Mouse (Mus musculus): Measurements from ENCODE around the gene Itsn1. TPM values are rescaled to one million over a fixed set of nuclear protein-coding genes. Genes with fewer than 3 reads are reported as not detected.
A peak's percentile ranks its signal among the peaks of the same experiment; 100 is the strongest.

Itsn1 gene
- total RNA-seq, 4 experiments from 2014 or later, result 50.2 to 64.1 (median 53.3) TPM

- DNase-seq (ENCODE audit: low spot score), result no peak
These were observed 82.8 kb downstream of the Itsn1 start for GRCm38 (mm10) chr16:91811876-91812275.

- no peak for DNase-seq (ENCODE audit: low spot score)
These were observed 84.5 kb downstream of the Itsn1 start for GRCm38 (mm10) chr16:91813543-91813942.

GRCm38 (mm10) chr16:91815067-91815466 is 86.0 kb downstream of the Itsn1 start:
- DNase-seq (ENCODE audit: low spot score), result no peak

GRCm38 (mm10) chr16:91820299-91820698 is 91.2 kb downstream of the Itsn1 start:
- DNase-seq (ENCODE audit: low spot score), result peak; percentile 19

- no peak for DNase-seq (ENCODE audit: low spot score)
These were observed 93.2 kb downstream of the Itsn1 start for GRCm38 (mm10) chr16:91822325-91822724.

- no peak for DNase-seq (ENCODE audit: low spot score)
These were observed 93.7 kb downstream of the Itsn1 start for GRCm38 (mm10) chr16:91822759-91823158.

GRCm38 (mm10) chr16:91825774-91826325 is 96.8 kb downstream of the Itsn1 start:
- DNase-seq (ENCODE audit: low spot score), result no peak

- DNase-seq (ENCODE audit: low spot score), result no peak
These were observed 97.8 kb downstream of the Itsn1 start for GRCm38 (mm10) chr16:91826893-91827292.

- no peak for DNase-seq (ENCODE audit: low spot score)
These were observed 98.4 kb downstream of the Itsn1 start for GRCm38 (mm10) chr16:91827456-91827855.

- DNase-seq (ENCODE audit: low spot score), result no peak
These were observed 99.1 kb downstream of the Itsn1 start for GRCm38 (mm10) chr16:91828160-91828559.

- no peak for DNase-seq (ENCODE audit: low spot score)
These were observed 99.5 kb downstream of the Itsn1 start for GRCm38 (mm10) chr16:91828603-91829002.

- no peak for DNase-seq (ENCODE audit: low spot score)
These were observed 100.0 kb downstream of the Itsn1 start for GRCm38 (mm10) chr16:91829121-91829520.

- DNase-seq (ENCODE audit: low spot score), result no peak
These were observed 101.2 kb downstream of the Itsn1 start for GRCm38 (mm10) chr16:91830260-91830659.

- DNase-seq (ENCODE audit: low spot score), result no peak
These were observed 104.0 kb downstream of the Itsn1 start for GRCm38 (mm10) chr16:91833121-91833520.

GRCm38 (mm10) chr16:91833558-91833957 is 104.5 kb downstream of the Itsn1 start:
- no peak for DNase-seq (ENCODE audit: low spot score)

- DNase-seq (ENCODE audit: low spot score), result no peak
These were observed 104.9 kb downstream of the Itsn1 start for GRCm38 (mm10) chr16:91833981-91834380.

GRCm38 (mm10) chr16:91835790-91836189 is 106.7 kb downstream of the Itsn1 start:
- DNase-seq (ENCODE audit: low spot score), result no peak

- no peak for DNase-seq (ENCODE audit: low spot score)
These were observed 107.8 kb downstream of the Itsn1 start for GRCm38 (mm10) chr16:91836592-91837557.

- DNase-seq (ENCODE audit: low spot score), result no peak
These were observed 108.5 kb downstream of the Itsn1 start for GRCm38 (mm10) chr16:91837558-91838041.

- DNase-seq (ENCODE audit: low spot score), result no peak
These were observed 109.7 kb downstream of the Itsn1 start for GRCm38 (mm10) chr16:91838771-91839170.

- peak; percentile 37 for DNase-seq (ENCODE audit: low spot score)
These were observed 110.4 kb downstream of the Itsn1 start for GRCm38 (mm10) chr16:91839462-91839861.

- peak; percentile 60 for DNase-seq (ENCODE audit: low spot score)
These were observed 112.0 kb downstream of the Itsn1 start for GRCm38 (mm10) chr16:91841026-91841630.

All from heart, adult 8-10 months (tissue).